ENCODE assay signal across 23 mouse cellular contexts in genomic region chr4:56941481-56941880, GRCm38 (mm10). TPM values are rescaled to one million over a fixed set of nuclear protein-coding genes. Genes with fewer than 3 reads are reported as not detected.
"Had no signal": no experiment of that assay in that cellular context is flagged by ENCODE, and none has a peak within 500 bp of the region (broad histone marks: within the 10 kb centered on the region; RNA-seq: fewer than 3 reads in every experiment).

No protein-coding gene starts in this region.

- H3K27ac ChIP-seq: midbrain, embryonic 10.5 days; midbrain, embryonic 12.5 days; neural tube, embryonic 13.5 days; neural tube, embryonic 15.5 days; stomach, embryonic 15.5 days; stomach, postnatal 0 days had no signal

- H3K9ac ChIP-seq: lung, embryonic 14.5 days; midbrain, embryonic 12.5 days; neural tube, embryonic 13.5 days; neural tube, embryonic 15.5 days; stomach, embryonic 15.5 days had no signal

- H3K4me3 ChIP-seq: midbrain, embryonic 10.5 days; midbrain, embryonic 12.5 days; myocyte; neural tube, embryonic 13.5 days; neural tube, embryonic 15.5 days; stomach, embryonic 15.5 days had no signal

- H3K4me2 ChIP-seq: lung, embryonic 14.5 days; midbrain, embryonic 12.5 days; neural tube, embryonic 13.5 days; neural tube, embryonic 15.5 days; stomach, embryonic 15.5 days had no signal

- H3K9me3 ChIP-seq: midbrain, embryonic 10.5 days; midbrain, embryonic 12.5 days; neural tube, embryonic 13.5 days; neural tube, embryonic 15.5 days; stomach, embryonic 15.5 days had no signal

- ATAC-seq: midbrain, embryonic 16.5 days had no signal

- H3K36me3 ChIP-seq: neural tube, embryonic 13.5 days; neural tube, embryonic 15.5 days; stomach, embryonic 15.5 days had no signal

- DNase-seq: lung, adult 18-20 months; lung, embryonic 14.5 days; lung, postnatal 10 days; lung, postnatal 4 days; midbrain, embryonic 14.5 days; retina, postnatal 1 day; right cerebral cortex, adult 18-20 months; right cerebral cortex, postnatal 25 days; right cerebral cortex, postnatal 4 days; spleen, adult 18-20 months; thymus, adult 2 months; thymus, postnatal 25 days; thymus, postnatal 4 days had no signal

- H3K27me3 ChIP-seq: midbrain, embryonic 12.5 days; neural tube, embryonic 13.5 days; neural tube, embryonic 15.5 days; stomach, embryonic 15.5 days had no signal

RNA-seq across cellular contexts. Expression of gene Frrs1l, which starts 48.7 kb away (rescaled TPM):
- total RNA-seq: megakaryocyte, adult 5-6 weeks; megakaryocyte-erythroid progenitor cell, adult 5-6 weeks had no signal
- polyA plus RNA-seq: myocyte; thymus, adult 2 months had no signal
